Mouse (Mus musculus) Patski (cell line): Measurements from ENCODE around the gene Sh3bp1. TPM values are rescaled to one million over a fixed set of nuclear protein-coding genes. Genes with fewer than 3 reads are reported as not detected.
A peak's percentile ranks its signal among the peaks of the same experiment; 100 is the strongest.
"Not testable (repeated sequence)": the region's sequence is repeated elsewhere in the genome, so short reads cannot be mapped to it uniquely, and the experiment has no call there.

Source experiments
- ATAC-seq: fragments of 100-300 bp; one replicate; pipeline ENCODE4 v1.8.0; 2021
- CTCF ChIA-PET: fragments of 350-600 bp; sonication (Branson Sonifier 250); formaldehyde crosslinking; loops from one replicate; lab custom pipeline; 2022; ENCODE audit warnings: inconsistent platforms; lab: Charles Lee
- POLR2A ChIA-PET: fragments of 350-600 bp; sonication (Branson Sonifier 250); formaldehyde crosslinking; loops from one replicate; lab custom pipeline; 2022; ENCODE audit warnings: antibody characterized with exemption, inconsistent platforms; lab: Charles Lee
- DNase-seq: peaks from one replicate; pipeline ENCODE4 v3.0.0-alpha.2; 2011; ENCODE audit warnings: low read depth, low spot score
- H3K27me3 ChIP-seq: fragments of 371-371 bp; one replicate; pipeline ENCODE4 v1.5.1; 2021
- CTCF ChIP-seq: fragments of 100-300 bp; IDR thresholded peaks from one replicate; pipeline ENCODE4 v1.5.1; 2021
- in situ Hi-C: fragments of 300-500 bp; cut with MboI; formaldehyde crosslinking; loops from 3 replicates; pipeline ENCODE4 v1.11.1; 2018; ENCODE audit warnings: low pct_unique_long_range_greater_than_20kb, mixed read lengths
- polyA plus RNA-seq: library from polyadenylated mRNA; unstranded; gene quantifications from one replicate; pipeline ENCODE4 v1.2.3, GENCODE M21; 2021

The Sh3bp1 gene
- polyA plus RNA-seq, 1 experiment from 2014 or later, result 13.6 TPM

DNA sequence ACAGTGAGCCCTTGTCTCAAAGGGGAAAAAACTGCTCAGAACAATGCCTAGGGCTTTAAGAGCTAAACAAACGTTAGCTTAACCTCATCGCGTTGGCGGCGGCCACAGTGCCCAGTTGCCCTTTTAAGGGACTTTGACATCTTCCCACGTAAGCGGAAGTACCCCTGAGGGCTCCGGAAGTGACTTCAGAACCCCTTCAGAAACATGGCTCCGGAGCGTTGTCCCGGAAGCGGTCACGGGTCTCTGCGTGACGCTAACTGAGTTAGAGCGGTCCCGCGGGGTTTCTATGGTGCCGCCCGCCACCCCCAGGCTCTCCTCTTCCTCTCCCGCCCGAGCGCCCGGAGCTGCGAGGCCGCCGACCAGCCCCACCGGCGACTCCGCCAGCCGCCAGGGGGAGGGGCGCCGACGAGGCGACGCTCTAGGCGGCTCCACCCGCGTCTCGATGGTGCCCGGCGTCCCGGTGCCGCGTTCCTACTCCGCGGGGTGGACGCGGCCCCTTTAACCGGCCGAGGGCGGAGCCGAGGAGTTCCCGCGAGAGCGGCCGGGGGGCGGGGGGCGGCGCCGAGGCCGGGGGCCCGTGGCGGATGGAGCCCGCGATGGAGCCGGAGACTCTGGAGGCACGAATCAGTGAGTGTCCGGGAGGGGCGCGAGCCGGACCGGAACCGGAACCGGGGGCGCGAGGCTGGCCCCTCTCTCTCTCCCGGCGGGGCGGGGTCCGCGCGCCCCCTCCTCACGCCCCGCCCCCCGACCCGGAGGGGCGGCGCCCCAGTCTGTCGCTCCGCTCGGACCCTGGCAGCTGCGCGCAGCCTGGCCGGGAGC, 22.4 kb upstream of the Sh3bp1 start, which contains the start of gene Gga1:
TSS of gene Gga1 (plus strand) at position 200 of the 819 bp plus-strand sequence.
- ChIA-PET POLR2A (interaction anchor here (0.5 to 1.2 kb wide), 4 partner anchors 22 to 57 kb away, joined by 3 to 5 read pairs (median 3); partner anchors contain the start of genes Gm49510, Nol12 and Sh3bp1), CTCF (interaction anchor here (0.9 to 1.2 kb wide), 2 partner anchors 43 to 53 kb away, joined by 3 to 5 read pairs; no protein-coding TSS in a partner anchor)
- no peak for TF ChIP-seq CTCF
- ATAC-seq (peak; percentile 63), DNase-seq (peak; percentile 91)
- in situ Hi-C loops, result no loop called here
- H3K27me3 ChIP-seq, result no peaks in the 10 kb centered on the region

DNA sequence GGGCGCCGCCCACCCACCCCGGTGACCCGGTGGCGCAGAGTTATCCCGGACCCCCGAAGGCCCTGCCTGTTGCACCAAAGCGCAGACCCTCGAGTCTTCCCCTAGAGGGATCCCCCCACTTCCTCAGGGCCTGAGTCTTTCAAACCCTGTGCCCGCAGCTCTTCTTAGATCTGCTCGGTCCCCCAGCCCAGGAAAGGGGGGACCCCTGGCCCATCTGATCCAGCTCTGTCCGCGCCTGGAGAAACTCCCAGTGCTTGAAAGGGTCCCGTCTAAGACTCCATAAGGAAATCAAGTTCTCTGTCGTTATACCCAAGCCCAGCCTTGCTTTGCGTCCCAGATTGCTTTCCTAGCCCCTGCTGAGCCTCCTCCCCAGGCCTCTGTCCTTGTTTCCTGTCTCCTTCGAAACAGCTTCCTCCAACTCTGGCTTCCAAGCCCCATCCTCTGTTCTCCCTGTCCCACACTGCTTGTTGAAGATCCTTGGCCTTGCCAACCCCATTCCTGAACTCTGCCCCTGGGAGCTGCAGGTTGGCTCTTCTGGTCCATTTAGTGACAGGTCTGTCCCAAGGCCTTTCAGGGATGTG, 21.7 kb upstream of the Sh3bp1 start:
- ChIA-PET POLR2A (interaction anchor here (0.5 to 1.2 kb wide), 3 partner anchors 22 to 57 kb away, joined by 3 read pairs; partner anchors contain the start of genes Gm49510, Nol12 and Sh3bp1), CTCF (interaction anchor here (1.2 to 2.0 kb wide), 2 partner anchors 38 to 43 kb away, joined by 5 read pairs; no protein-coding TSS in a partner anchor)
- no peak for ATAC-seq
- no peak for DNase-seq
- H3K27me3 ChIP-seq, result no peaks in the 10 kb centered on the region
- in situ Hi-C loops, result no loop called here
- TF ChIP-seq CTCF, result no peak

DNA sequence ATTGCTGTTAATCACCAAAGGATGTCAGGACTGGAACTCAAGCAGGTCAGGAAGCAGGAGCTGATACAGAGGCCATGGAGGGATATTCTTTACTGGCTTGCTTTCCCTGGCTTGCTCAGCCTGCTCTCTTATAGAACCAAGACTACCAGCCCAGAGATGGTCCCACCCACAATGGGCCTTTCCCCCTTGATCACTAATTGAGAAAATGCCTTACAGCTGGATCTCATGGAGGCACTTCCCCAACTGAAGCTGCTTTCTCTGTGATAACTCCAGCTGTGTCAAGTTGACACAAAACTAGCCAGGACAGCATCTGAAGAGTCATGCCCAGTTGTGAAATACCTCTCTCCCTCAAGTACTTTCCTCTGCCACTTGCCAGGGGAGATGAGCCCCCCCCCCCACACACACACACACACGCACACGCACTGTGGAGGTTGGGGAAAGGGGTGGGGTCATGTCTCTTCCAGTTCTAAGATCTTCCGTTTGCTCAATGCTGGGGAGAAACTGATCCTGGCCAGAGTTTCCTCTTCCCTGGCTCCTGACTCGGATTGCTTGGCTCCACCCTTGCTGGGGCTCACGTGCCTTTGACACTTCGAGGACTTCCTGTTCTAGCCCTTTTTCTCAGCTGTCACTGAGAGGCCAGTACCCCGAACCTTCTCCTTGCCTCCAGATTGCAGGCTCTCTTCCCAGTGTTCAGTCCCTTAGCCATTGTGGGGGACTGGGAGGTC, 20.6 kb upstream of the Sh3bp1 start:
- DNase-seq, in situ Hi-C loops: not testable (repeated sequence)
- CTCF ChIA-PET, result interaction anchor here (2.0 kb wide), 1 partner anchor 37 kb away, joined by 5 read pairs; no protein-coding TSS in a partner anchor

DNA sequence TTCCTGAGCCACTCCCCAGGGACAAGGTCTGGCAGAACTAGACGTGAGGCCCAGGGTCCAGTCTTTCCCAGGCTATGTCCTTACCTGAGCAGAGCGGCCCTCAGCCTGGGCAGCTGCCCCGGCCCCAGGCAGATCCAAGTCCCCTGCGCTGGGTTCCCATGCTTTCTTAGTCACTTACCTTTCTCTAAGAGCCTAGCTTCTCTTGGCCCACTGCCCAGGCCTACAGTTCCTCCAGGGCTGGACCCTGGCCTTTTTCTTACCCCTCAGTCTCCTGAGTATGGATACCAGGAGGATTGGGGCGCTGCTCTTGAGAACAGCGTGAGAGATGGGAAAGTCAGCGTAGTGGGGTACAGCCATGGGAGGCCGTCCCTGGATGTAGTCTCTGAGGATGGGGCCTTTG, 19.1 kb upstream of the Sh3bp1 start:
- ChIA-PET POLR2A (no interaction called here), CTCF (no interaction called here)
- no peak for TF ChIP-seq CTCF
- no peaks in the 10 kb centered on the region for H3K27me3 ChIP-seq
- ATAC-seq, result no peak
- no peak for DNase-seq
- in situ Hi-C loops, result no loop called here

More for the DNA sequence above, 20.6 kb upstream of the Sh3bp1 start:
- not testable (repeated sequence) for ATAC-seq, H3K27me3 ChIP-seq
- POLR2A ChIA-PET, result interaction anchor here (1.0 kb wide), 1 partner anchor 24 kb away, joined by 3 read pairs; the partner anchor contains the start of gene Lgals2

DNA sequence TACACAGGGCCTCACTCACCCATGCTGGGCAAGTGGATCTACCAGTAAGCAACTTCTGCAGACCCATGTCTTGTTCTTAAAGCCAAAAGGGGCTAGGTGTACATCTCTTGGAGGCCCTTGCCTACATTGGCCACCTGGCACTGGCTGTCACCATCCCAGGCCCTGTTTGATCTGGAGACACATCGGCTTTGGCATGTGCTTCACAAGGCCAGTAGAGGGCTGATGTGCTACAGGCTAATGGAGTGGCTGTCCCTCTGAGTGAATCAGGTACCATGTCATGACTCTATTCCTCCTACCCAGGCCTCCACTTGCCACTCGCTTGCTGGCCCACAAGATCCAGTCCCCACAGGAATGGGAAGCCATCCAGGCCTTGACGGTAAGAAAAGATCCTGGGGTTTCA, 17.7 kb upstream of the Sh3bp1 start:
- in situ Hi-C loops, result no loop called here
- no peaks in the 10 kb centered on the region for H3K27me3 ChIP-seq
- CTCF ChIA-PET, result no interaction called here
- no peak for ATAC-seq
- POLR2A ChIA-PET, result no interaction called here
- TF ChIP-seq CTCF, result no peak
- no peak for DNase-seq

DNA sequence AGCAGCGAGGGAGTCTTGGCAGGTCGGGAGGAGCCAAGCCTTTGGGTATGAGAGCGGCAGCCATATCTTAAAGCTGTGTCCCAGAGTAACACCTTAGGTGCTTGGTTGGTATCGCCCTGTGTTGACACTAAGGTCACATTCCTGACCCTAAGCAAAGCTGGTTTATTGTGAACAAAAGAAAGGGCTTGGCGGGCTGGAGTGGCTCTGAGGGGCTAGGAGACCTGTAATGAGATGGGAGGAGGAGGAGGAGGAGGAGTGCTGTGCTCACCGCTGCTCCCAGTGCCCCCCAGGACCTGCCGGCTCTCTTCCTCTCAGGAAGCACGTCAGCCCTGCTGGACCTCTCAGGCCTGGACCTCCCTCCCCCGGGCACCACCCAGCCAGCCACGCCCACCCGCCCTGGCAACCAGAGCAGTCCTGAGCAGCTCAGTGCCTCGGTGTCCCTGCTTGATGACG, 10.1 kb upstream of the Sh3bp1 start:
- DNase-seq (no peak), ATAC-seq (no peak)
- TF ChIP-seq CTCF, result no peak
- CTCF ChIA-PET, result interaction anchor here (1.5 to 2.1 kb wide), 2 partner anchors 14 to 23 kb away, joined by 4 to 8 read pairs; no protein-coding TSS in a partner anchor
- in situ Hi-C loops, result no loop called here
- no peaks in the 10 kb centered on the region for H3K27me3 ChIP-seq
- POLR2A ChIA-PET, result interaction anchor here (0.8 kb wide), 1 partner anchor 9 kb away, joined by 4 read pairs; no protein-coding TSS in a partner anchor

DNA sequence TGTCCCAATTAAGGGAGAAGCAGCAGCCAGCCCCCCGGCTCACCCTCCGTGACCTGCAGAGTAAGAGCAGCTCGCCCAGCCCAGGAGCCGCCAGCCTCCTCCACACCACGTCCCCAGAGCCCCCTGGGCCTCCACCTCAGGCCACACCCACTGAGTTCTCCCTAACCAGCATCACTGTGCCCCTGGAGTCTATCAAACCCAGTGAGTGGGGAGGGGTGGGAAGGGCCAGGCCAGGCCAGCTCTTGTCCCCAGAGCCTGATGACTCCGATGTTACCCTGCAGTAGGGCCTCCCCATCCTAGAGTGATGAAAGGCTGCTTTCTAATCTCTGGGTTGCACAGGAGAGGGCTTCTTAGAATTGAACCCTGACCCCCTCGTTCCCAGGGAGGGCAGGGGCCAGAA, 7.1 kb upstream of the Sh3bp1 start:
- TF ChIP-seq CTCF, result no peak
- ATAC-seq (no peak), DNase-seq (no peak)
- POLR2A ChIA-PET, result no interaction called here
- no peaks in the 10 kb centered on the region for H3K27me3 ChIP-seq
- CTCF ChIA-PET, result no interaction called here
- in situ Hi-C loops, result no loop called here

DNA sequence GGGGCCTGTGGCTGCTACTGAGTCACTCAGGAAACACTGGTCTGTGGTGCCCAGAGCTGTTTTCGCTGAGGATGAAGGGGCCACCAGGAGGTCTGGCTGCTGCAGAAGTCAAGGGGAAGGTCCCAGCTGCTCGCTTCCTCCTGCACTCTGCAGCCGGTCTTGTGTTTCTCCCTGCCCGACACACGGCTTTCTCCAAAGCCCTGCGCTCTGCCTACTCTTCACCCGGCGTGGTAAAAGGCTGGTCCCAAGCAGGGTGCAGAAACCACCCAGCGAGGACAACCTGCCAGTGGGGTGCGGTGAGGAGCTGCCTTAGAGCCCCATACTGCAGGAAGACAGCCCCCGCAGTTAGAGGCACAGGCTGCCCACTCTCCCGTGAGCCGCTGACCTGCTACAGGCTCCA, 4.8 kb upstream of the Sh3bp1 start:
- DNase-seq, result no peak
- TF ChIP-seq CTCF, result no peak
- ChIA-PET CTCF (no interaction called here), POLR2A (interaction anchor here (0.6 kb wide), 3 partner anchors 10 to 1070 kb away, joined by 3 to 6 read pairs (median 3); no protein-coding TSS in a partner anchor)
- ATAC-seq, result no peak
- H3K27me3 ChIP-seq, result no peaks in the 10 kb centered on the region
- in situ Hi-C loops, result no loop called here

DNA sequence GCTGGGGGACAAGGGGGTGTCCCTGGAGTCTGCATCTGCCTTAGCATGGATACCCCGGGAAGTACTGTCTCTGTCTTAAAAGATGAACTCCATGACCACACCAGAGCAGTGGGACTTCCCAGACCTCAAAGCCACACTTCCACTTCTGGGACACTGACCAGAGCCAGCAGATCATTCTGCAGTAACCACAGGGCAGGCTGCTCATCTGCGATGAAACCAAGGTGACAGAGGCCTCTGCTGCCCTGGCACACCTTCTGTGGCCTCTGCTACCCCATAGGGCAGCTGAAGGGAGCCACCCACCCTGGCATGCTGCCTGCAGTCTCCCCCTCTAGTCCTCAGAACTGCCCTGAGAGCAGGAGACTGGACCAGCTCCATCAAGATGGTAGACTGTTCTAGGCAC, 3.8 kb upstream of the Sh3bp1 start:
- no peak for TF ChIP-seq CTCF
- DNase-seq (no peak), ATAC-seq (no peak)
- ChIA-PET CTCF (no interaction called here), POLR2A (no interaction called here)
- no peaks in the 10 kb centered on the region for H3K27me3 ChIP-seq
- in situ Hi-C loops, result no loop called here

DNA sequence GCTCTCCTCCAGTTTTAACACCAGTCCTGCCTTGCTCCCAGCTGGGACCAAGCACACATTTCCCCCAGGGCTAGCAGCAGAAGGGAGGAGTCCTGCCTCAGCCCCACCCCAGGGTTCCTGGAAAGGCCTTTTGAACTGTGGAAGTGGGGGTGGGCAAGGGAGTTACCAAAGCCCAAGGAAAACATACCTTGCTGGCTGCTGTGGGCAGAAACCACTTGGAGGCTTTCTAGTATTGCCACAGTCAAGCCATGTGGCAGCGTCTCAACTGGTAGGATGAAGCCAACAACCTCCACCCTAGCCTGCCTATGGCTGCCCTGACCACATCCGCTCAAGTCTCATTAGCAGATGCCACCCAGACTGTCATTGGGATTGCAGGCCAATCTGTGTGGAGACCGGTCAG, 3.4 kb upstream of the Sh3bp1 start:
- no peaks in the 10 kb centered on the region for H3K27me3 ChIP-seq
- POLR2A ChIA-PET, result no interaction called here
- no peak for DNase-seq
- CTCF ChIA-PET, result no interaction called here
- ATAC-seq, result no peak
- in situ Hi-C loops, result no loop called here
- TF ChIP-seq CTCF, result no peak
